Mouse (Mus musculus) neural tube, embryonic 11.5 days (tissue): Measurements from ENCODE around the gene Aifm1. TPM values are rescaled to one million over a fixed set of nuclear protein-coding genes. Genes with fewer than 3 reads are reported as not detected.

Experiments used
- ATAC-seq: fragments of 200-750 bp; cut with Nextera tagmentation; 2 replicates; pipeline ENCODE4 v1.8.0; 2017; ENCODE audit warnings: moderate number of reproducible peaks, mild to moderate bottlenecking, moderate TSS enrichment, moderate library complexity; ENCODE audit not compliant: insufficient read depth, low FRiP score, low TSS enrichment
- DNase-seq: peaks from one replicate; pipeline ENCODE4 v3.0.0-alpha.2; 2015; ENCODE audit warnings: low spot score
- H3K27ac ChIP-seq: fragments of 300-500 bp; sonication (generic); 2 replicates; pipeline ENCODE4 v1.5.1; 2014; ENCODE audit warnings: low read depth, mild to moderate bottlenecking, low read length
- H3K27me3 ChIP-seq: fragments of 300-500 bp; sonication (generic); 2 replicates; pipeline ENCODE4 v1.6.1; 2014; ENCODE audit warnings: mild to moderate bottlenecking, low read length, mixed read lengths; ENCODE audit not compliant: control insufficient read depth, insufficient read depth
- H3K36me3 ChIP-seq: fragments of 300-500 bp; sonication (generic); 2 replicates; pipeline ENCODE4 v1.6.1; 2014; ENCODE audit warnings: mild to moderate bottlenecking, low read length, moderate library complexity, mixed read lengths; ENCODE audit not compliant: control insufficient read depth, insufficient read depth
- H3K4me1 ChIP-seq: fragments of 300-500 bp; sonication (generic); 2 replicates; pipeline ENCODE4 v1.6.1; 2014; ENCODE audit warnings: low read length, mixed read lengths; ENCODE audit not compliant: control insufficient read depth, insufficient read depth
- H3K4me2 ChIP-seq: fragments of 300-500 bp; sonication (generic); 2 replicates; pipeline ENCODE4 v1.6.1; 2014; ENCODE audit warnings: low read depth, mild to moderate bottlenecking, moderate library complexity
- H3K4me3 ChIP-seq: fragments of 300-500 bp; sonication (generic); 2 replicates; pipeline ENCODE4 v1.5.1; 2014; ENCODE audit warnings: low read depth, low read length
- H3K9ac ChIP-seq: fragments of 300-500 bp; sonication (generic); 2 replicates; pipeline ENCODE4 v1.6.1; 2014; ENCODE audit warnings: mild to moderate bottlenecking, low read length
- H3K9me3 ChIP-seq: fragments of 300-500 bp; sonication (generic); 2 replicates; pipeline ENCODE4 v1.6.1; 2016; ENCODE audit warnings: low read length; ENCODE audit not compliant: control insufficient read depth
- WGBS: fragments of 180-500 bp; shearing (Covaris S2); extraction: QIAGEN DNeasy Blood & Tissue Kit; methylation state at CpG from one replicate; pipeline ENCODE4 v1.1.7; 2014; 5-methylcytosine and 5-hydroxymethylcytosine counted together
- polyA plus RNA-seq: library from polyadenylated mRNA; unstranded; fragments of >200 nt; fragmentation: Nextera tagmentation; extraction: Ambion mirVana; gene quantifications from 2 replicates; pipeline ENCODE4 v1.2.1, GENCODE M21; 2014

Aifm1 gene
- polyA plus RNA-seq, 1 experiment from 2014 or later = 72.3 TPM

GRCm38 (mm10) chrX:48518808-48519548 lies 5.6 kb upstream of the Aifm1 start, which contains the start of gene Rab33a:
Gene Rab33a, plus strand, starts transcription at chrX:48519285.
- ATAC-seq = peak; percentile 82
- WGBS = 14% methylated on average over 32 of the region's 33 CpGs
- DNase-seq = peak; percentile 62

DNA sequence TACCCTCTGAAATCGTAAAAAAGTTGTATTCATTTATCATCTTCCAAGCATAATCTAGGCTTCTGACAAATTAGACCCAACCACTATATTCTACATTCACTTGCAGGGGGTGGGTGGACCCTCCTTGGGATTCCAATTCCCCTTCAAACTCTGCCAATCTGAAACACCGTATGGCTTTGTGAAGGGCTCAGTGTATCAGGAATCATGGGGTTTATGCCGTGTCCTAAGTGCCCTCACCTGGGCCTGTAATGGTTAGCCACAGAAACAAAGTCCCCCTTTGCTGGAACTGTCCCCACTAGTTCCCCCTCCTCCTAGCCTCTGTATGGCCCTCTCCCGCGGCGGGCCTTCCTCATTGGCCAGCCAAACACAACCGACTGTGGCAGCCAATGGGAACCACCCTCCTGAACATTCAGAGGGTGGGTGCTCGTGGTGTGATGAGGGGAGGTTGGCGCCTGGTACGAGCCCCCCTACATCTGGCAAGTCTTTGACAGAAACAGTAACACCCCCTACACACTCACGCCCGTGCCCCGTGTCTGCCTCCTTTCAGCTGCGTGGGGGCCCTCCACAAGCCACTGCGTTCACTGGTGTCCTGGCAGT lies 4.9 kb upstream of the Aifm1 start:
- Histone ChIP-seq H3K27me3 (no peaks in the 10 kb centered on the region), H3K4me2 (peak overlapping the region; percentile 58), H3K4me1 (no peaks in the 10 kb centered on the region), H3K9me3 (no peaks in the 10 kb centered on the region), H3K27ac (0 out of 2 replicates have a peak overlapping the region, but pooled peaks have one; percentile 62), H3K9ac (peak overlapping the region; percentile 67), H3K36me3 (no peaks in the 10 kb centered on the region), H3K4me3 (peak overlapping the region; percentile 46)
- DNase-seq (peak; percentile 63), ATAC-seq (peak; percentile 93)
- WGBS = 24% methylated on average over 15 of the region's 15 CpGs

More at GRCm38 (mm10) chrX:48518808-48519548, 5.6 kb upstream of the Aifm1 start, which contains the start of gene Rab33a:
- no peaks in the 10 kb centered on the region for H3K4me1 ChIP-seq
- no peaks in the 10 kb centered on the region for H3K27me3 ChIP-seq
- H3K36me3 ChIP-seq = no peaks in the 10 kb centered on the region
- H3K4me3 ChIP-seq = peak within 1 kb of the TSS; percentile 46
- H3K9me3 ChIP-seq = no peaks in the 10 kb centered on the region
- peak within 1 kb of the TSS; percentile 58 for H3K4me2 ChIP-seq
- H3K9ac ChIP-seq = peak within 1 kb of the TSS; percentile 67
- 0 out of 2 replicates have a peak within 1 kb of the TSS, but pooled peaks have one; percentile 62 for H3K27ac ChIP-seq

DNA sequence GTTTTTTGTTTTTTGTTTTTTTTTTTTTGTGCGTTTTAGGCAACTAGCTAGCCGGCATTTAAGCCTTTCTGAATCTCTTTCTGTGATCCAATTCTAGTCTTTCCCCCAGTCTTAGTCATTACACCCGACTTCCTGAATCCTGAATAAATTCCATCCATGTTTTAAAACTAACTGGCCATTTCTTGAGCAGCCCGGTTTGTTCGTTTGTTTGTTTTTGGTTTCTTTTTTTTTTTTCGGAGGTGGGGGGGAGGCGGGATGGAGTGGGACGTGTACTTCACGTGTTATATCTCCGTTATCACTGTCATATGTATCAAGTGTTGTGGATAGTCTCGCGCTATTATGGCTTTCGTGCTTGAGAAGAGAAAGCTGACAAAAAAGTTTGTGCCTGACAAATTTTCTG lies 461 bp upstream of the Aifm1 start:
- no peaks in the 10 kb centered on the region for H3K9me3 ChIP-seq
- no peaks in the 10 kb centered on the region for H3K4me1 ChIP-seq
- H3K27me3 ChIP-seq = no peaks in the 10 kb centered on the region
- H3K4me2 ChIP-seq = peak overlapping the region; percentile 37
- DNase-seq (no peak), ATAC-seq (no peak)
- WGBS = 16% methylated on average over 13 of the region's 13 CpGs
- H3K27ac ChIP-seq = no peak overlapping the region
- peak overlapping the region; percentile 46 for H3K9ac ChIP-seq
- H3K36me3 ChIP-seq = no peaks in the 10 kb centered on the region
- H3K4me3 ChIP-seq = peak overlapping the region; percentile 48

DNA sequence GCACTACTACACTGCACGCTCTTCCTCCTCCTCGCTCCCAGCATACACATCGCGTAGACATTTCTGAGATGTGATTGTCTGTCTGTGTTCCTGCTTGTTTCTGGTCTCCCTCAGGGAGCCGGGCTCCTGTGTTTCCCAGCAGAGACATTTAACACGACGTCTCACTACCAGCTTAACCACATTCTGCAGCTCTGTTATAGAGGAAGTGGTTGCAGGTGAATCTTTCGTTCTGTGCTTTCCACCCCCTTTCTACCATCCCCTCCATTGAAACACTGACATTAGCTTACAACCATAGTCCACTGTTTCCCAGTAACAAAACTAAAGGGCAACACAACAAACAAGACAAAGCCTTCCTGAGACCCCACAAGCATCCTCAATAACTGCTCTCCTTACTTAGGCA lies 19.6 kb downstream of the Aifm1 start:
- DNase-seq = no peak
- H3K27me3 ChIP-seq = no peaks in the 10 kb centered on the region
- ATAC-seq = no peak
- H3K9me3 ChIP-seq = no peaks in the 10 kb centered on the region
- no peaks in the 10 kb centered on the region for H3K4me1 ChIP-seq
- H3K36me3 ChIP-seq = no peaks in the 10 kb centered on the region
- no peak overlapping the region for H3K4me2 ChIP-seq
- H3K9ac ChIP-seq = no peak overlapping the region
- H3K4me3 ChIP-seq = no peak overlapping the region
- H3K27ac ChIP-seq = no peak overlapping the region
- WGBS = 92% methylated on average over 8 of the region's 8 CpGs

GRCm38 (mm10) chrX:48481687-48482086 lies 31.7 kb downstream of the Aifm1 start:
- Histone ChIP-seq H3K36me3 (peaks cover 3% of the 10 kb centered on the region; the same call in 1 of the 2 replicates), H3K4me3 (no peak overlapping the region), H3K27me3 (no peaks in the 10 kb centered on the region), H3K9ac (no peak overlapping the region), H3K4me2 (no peak overlapping the region), H3K27ac (no peak overlapping the region), H3K4me1 (no peaks in the 10 kb centered on the region), H3K9me3 (no peaks in the 10 kb centered on the region)
- 88% methylated on average over 7 of the region's 7 CpGs for WGBS
- ATAC-seq (no peak), DNase-seq (no peak)

DNA sequence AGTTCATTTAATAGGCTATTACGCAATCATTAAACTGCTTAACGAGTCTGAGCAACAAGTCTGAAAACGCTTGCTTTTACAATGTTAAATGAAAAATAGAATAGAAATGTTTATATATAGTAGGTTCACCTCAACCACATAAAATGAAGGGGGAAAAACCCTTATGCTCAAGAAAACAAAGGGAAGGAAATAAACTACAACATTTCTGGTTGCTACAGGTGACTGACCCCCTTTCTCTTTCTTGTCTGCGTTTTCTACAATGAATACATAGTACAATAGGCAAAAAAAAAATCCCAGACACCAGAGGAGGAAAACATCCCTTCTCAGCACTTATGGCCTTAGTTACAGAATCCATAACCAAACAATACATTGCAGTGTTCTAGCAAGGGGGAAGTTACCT lies 32.3 kb downstream of the Aifm1 start:
- Histone ChIP-seq H3K4me3 (no peak overlapping the region), H3K4me1 (no peaks in the 10 kb centered on the region), H3K9me3 (no peaks in the 10 kb centered on the region), H3K27ac (no peak overlapping the region), H3K36me3 (peaks cover 3% of the 10 kb centered on the region; the same call in 1 of the 2 replicates), H3K27me3 (no peaks in the 10 kb centered on the region), H3K9ac (no peak overlapping the region), H3K4me2 (no peak overlapping the region)
- no peak for ATAC-seq
- WGBS = 92% methylated on average over 4 of the region's 4 CpGs
- no peak for DNase-seq

DNA sequence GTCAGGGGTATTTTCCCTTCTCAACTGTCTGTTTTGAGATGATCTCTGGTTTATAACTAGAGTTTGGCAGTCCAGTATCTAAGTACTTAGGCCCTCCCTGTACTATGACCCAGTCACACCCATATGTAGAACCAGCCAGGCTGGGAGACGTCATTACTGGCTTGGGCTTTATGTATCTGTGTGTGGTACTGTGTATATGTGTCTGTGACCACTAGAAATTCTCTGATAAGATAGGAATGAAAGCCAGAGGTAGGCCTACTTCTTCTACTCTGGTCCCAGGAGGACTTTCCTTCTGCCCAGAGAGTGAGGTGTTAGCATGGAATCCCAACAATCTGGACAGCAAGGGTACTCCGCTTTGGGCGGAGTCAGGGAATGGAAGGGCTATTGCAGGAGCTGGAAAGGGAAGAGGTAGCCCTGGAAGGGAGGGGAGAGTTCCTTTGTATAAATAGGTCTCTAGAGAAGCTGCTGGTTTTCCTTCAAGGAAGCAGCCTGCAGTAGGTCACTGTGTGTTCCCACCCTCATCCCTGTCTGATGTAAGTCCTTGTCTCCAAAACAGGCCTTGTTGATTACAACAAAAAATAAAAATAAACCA lies 45.9 kb downstream of the Aifm1 start:
- Histone ChIP-seq H3K27me3 (no peaks in the 10 kb centered on the region), H3K27ac (no peak overlapping the region), H3K36me3 (no peaks in the 10 kb centered on the region), H3K9ac (no peak overlapping the region), H3K9me3 (no peaks in the 10 kb centered on the region), H3K4me1 (no peaks in the 10 kb centered on the region), H3K4me3 (no peak overlapping the region), H3K4me2 (no peak overlapping the region)
- DNase-seq (no peak), ATAC-seq (no peak)
- 75% methylated on average over 3 of the region's 3 CpGs for WGBS

- no peaks in the 10 kb centered on the region for H3K36me3 ChIP-seq
- H3K27me3 ChIP-seq = no peaks in the 10 kb centered on the region
- DNase-seq (no peak), ATAC-seq (no peak)
- no peak overlapping the region for H3K27ac ChIP-seq
- no peak overlapping the region for H3K4me2 ChIP-seq
- H3K9ac ChIP-seq = no peak overlapping the region
- no peaks in the 10 kb centered on the region for H3K9me3 ChIP-seq
- 86% methylated on average over 2 of the region's 2 CpGs for WGBS
- H3K4me3 ChIP-seq = no peak overlapping the region
- H3K4me1 ChIP-seq = no peaks in the 10 kb centered on the region
These were observed 47.2 kb downstream of the Aifm1 start for GRCm38 (mm10) chrX:48466174-48466573.
